Mouse (Mus musculus) CH12.LX (cell line): ENCODE measurements around the gene Rpn1. TPM values are rescaled to one million over a fixed set of nuclear protein-coding genes. Genes with fewer than 3 reads are reported as not detected.

Experiments
- DNase-seq: peaks from one replicate; pipeline ENCODE4 v3.0.0-alpha.2; 2013; ENCODE audit errors: extremely low read depth
- H3K27ac ChIP-seq: 2 replicates; pipeline ENCODE4 v1.5.1; 2012; ENCODE audit warnings: low read depth, mild to moderate bottlenecking, control low read depth, moderate library complexity; ENCODE audit not compliant: insufficient read depth
- H3K27me3 ChIP-seq: replicated peaks from 2 replicates; pipeline ENCODE3; 2012; ENCODE audit warnings: inconsistent platforms
- H3K36me3 ChIP-seq, 2 experiments: replicated peaks in 1 of 2; 2 replicates each; pipeline versions ENCODE3 to v1.6.1; 2012; ENCODE audit warnings: inconsistent platforms in 1 of 2, low read length in 1 of 2, mild to moderate bottlenecking in 1 of 2, mixed read lengths in 1 of 2, moderate library complexity in 1 of 2; ENCODE audit not compliant: control insufficient read depth in 1 of 2, insufficient read depth in 1 of 2
- H3K4me1 ChIP-seq, 2 experiments: 2 replicates each; pipeline ENCODE4 v1.6.1; 2012; ENCODE audit warnings: inconsistent platforms in 1 of 2, moderate library complexity in 1 of 2; ENCODE audit not compliant: insufficient read depth in 2 of 2, control insufficient read depth in 1 of 2
- H3K4me2 ChIP-seq: 2 replicates; pipeline ENCODE4 v1.6.1; 2012; ENCODE audit warnings: low read depth, mild to moderate bottlenecking, control low read depth; ENCODE audit not compliant: poor library complexity, insufficient read depth, severe bottlenecking
- H3K4me3 ChIP-seq, 3 experiments: fragments of 150-350 bp in 1 of 3; sonication (generic) in 1 of 3; replicated peaks in 1 of 3; 2 replicates each; pipeline versions ENCODE3 to v1.5.1; 2011 to 2012; ENCODE audit warnings: low read depth in 2 of 3, low read length in 2 of 3, mild to moderate bottlenecking in 2 of 3, moderate library complexity in 2 of 3, control low read depth in 1 of 3, improper control_type of control experiment in 1 of 3, inconsistent platforms in 1 of 3, mixed read lengths in 1 of 3; ENCODE audit not compliant: poor library complexity in 1 of 3
- H3K79me2 ChIP-seq: replicated peaks from 2 replicates; pipeline ENCODE4 v1.6.1; 2012; ENCODE audit warnings: mild to moderate bottlenecking, moderate library complexity; ENCODE audit not compliant: control insufficient read depth, poor library complexity, insufficient read depth, severe bottlenecking; ENCODE audit errors: extremely low read depth
- H3K9ac ChIP-seq: 2 replicates; pipeline ENCODE4 v1.6.1; 2012; ENCODE audit warnings: low read depth, mild to moderate bottlenecking, control low read depth, moderate library complexity; ENCODE audit not compliant: insufficient read depth
- H3K9me3 ChIP-seq: replicated peaks from 2 replicates; pipeline ENCODE3; 2012; ENCODE audit warnings: low read length, inconsistent platforms, mixed read lengths
- BHLHE40 ChIP-seq: IDR thresholded peaks from 2 replicates; pipeline ENCODE4 v1.6.1; 2011; ENCODE audit warnings: mild to moderate bottlenecking, low read depth, low read length, improper control_type of control experiment
- CHD1 ChIP-seq: IDR thresholded peaks from 2 replicates; pipeline ENCODE4 v1.6.1; 2012; ENCODE audit warnings: low read depth, low read length, improper control_type of control experiment, inconsistent platforms
- CHD2 ChIP-seq: IDR thresholded peaks from 2 replicates; pipeline ENCODE4 v1.6.1; 2011; ENCODE audit warnings: low read length, improper control_type of control experiment
- EP300 ChIP-seq: IDR thresholded peaks from 2 replicates; pipeline ENCODE4 v1.6.1; 2011; ENCODE audit warnings: low read length, improper control_type of control experiment
- ETS1 ChIP-seq: conservative IDR thresholded peaks from 2 replicates; pipeline ENCODE4 v1.6.1; 2012; ENCODE audit warnings: low read depth, mild to moderate bottlenecking, inconsistent platforms, low read length, improper control_type of control experiment, moderate library complexity
- GABPA ChIP-seq: IDR thresholded peaks from 2 replicates; pipeline ENCODE4 v1.6.1; 2012; ENCODE audit warnings: low read depth, low read length, improper control_type of control experiment, inconsistent platforms; ENCODE audit not compliant: insufficient replicate concordance
- HCFC1 ChIP-seq: IDR thresholded peaks from 2 replicates; pipeline ENCODE4 v1.6.1; 2012; ENCODE audit warnings: low read depth, mild to moderate bottlenecking, inconsistent platforms, low read length, improper control_type of control experiment
- IRF4 ChIP-seq: IDR thresholded peaks from 2 replicates; pipeline ENCODE4 v1.6.1; 2014; ENCODE audit warnings: low read depth, mild to moderate bottlenecking, inconsistent platforms, low read length, improper control_type of control experiment
- JUN ChIP-seq: IDR thresholded peaks from 2 replicates; pipeline ENCODE4 v1.6.1; 2011; ENCODE audit warnings: low read depth, mild to moderate bottlenecking, low read length, improper control_type of control experiment, moderate library complexity; ENCODE audit not compliant: insufficient read depth
- JUND ChIP-seq: conservative IDR thresholded peaks from 2 replicates; pipeline ENCODE4 v1.6.1; 2011; ENCODE audit warnings: low read depth, low read length, improper control_type of control experiment
- KAT2A ChIP-seq: IDR thresholded peaks from 2 replicates; pipeline ENCODE4 v1.6.1; 2012; ENCODE audit warnings: low read length, improper control_type of control experiment, inconsistent platforms; ENCODE audit not compliant: insufficient replicate concordance
- MAFK ChIP-seq: IDR thresholded peaks from 2 replicates; pipeline ENCODE4 v1.6.1; 2011; ENCODE audit warnings: low read length, improper control_type of control experiment; ENCODE audit not compliant: insufficient replicate concordance
- MAX ChIP-seq: IDR thresholded peaks from 2 replicates; pipeline ENCODE4 v1.6.1; 2011; ENCODE audit warnings: low read length, improper control_type of control experiment
- MAZ ChIP-seq: IDR thresholded peaks from 2 replicates; pipeline ENCODE4 v1.6.1; 2012; ENCODE audit warnings: low read depth, mild to moderate bottlenecking, inconsistent platforms, low read length, improper control_type of control experiment, moderate library complexity
- MEF2A ChIP-seq: IDR thresholded peaks from 2 replicates; pipeline ENCODE4 v1.6.1; 2014; ENCODE audit warnings: low read depth, mild to moderate bottlenecking, inconsistent platforms, low read length, improper control_type of control experiment, borderline replicate concordance
- MXI1 ChIP-seq: IDR thresholded peaks from 2 replicates; pipeline ENCODE4 v1.6.1; 2011; ENCODE audit warnings: mild to moderate bottlenecking, low read depth, low read length, improper control_type of control experiment
- MYC ChIP-seq: IDR thresholded peaks from 2 replicates; pipeline ENCODE4 v1.6.1; 2011; ENCODE audit warnings: low read depth, mild to moderate bottlenecking, improper control_type of control experiment, low read length
- NELFE ChIP-seq: IDR thresholded peaks from 2 replicates; pipeline ENCODE4 v1.6.1; 2011; ENCODE audit warnings: low read depth, low read length, improper control_type of control experiment
- NRF1 ChIP-seq: IDR thresholded peaks from 2 replicates; pipeline ENCODE4 v1.6.1; 2014; ENCODE audit warnings: low read depth, mild to moderate bottlenecking, inconsistent platforms, low read length, improper control_type of control experiment, moderate library complexity
- PAX5 ChIP-seq: IDR thresholded peaks from 2 replicates; pipeline ENCODE4 v1.6.1; 2012; ENCODE audit warnings: low read length, inconsistent platforms, mixed read lengths
- RAD21 ChIP-seq: IDR thresholded peaks from 2 replicates; pipeline ENCODE4 v1.6.1; 2011; ENCODE audit warnings: low read depth, mild to moderate bottlenecking, low read length, improper control_type of control experiment, moderate library complexity
- RCOR1 ChIP-seq: conservative IDR thresholded peaks from 2 replicates; pipeline ENCODE4 v1.6.1; 2012; ENCODE audit warnings: low read depth, mild to moderate bottlenecking, inconsistent platforms, low read length, improper control_type of control experiment
- SIN3A ChIP-seq: IDR thresholded peaks from 2 replicates; pipeline ENCODE4 v1.6.1; 2012; ENCODE audit warnings: low read length, improper control_type of control experiment, inconsistent platforms
- SMC3 ChIP-seq: IDR thresholded peaks from 2 replicates; pipeline ENCODE4 v1.6.1; 2011; ENCODE audit warnings: low read depth, low read length, improper control_type of control experiment
- TCF12 ChIP-seq: IDR thresholded peaks from 2 replicates; pipeline ENCODE4 v1.6.1; 2014; ENCODE audit warnings: low read depth, mild to moderate bottlenecking, inconsistent platforms, low read length, improper control_type of control experiment
- ZC3H11A ChIP-seq: IDR thresholded peaks from 2 replicates; pipeline ENCODE4 v1.6.1; 2012; ENCODE audit warnings: low read depth, mild to moderate bottlenecking, inconsistent platforms, low read length, improper control_type of control experiment
- dilution Hi-C: fragments of 300-500 bp; cut with MboI; formaldehyde crosslinking; loops from 2 replicates; pipeline ENCODE4 v1.14.3; 2020; ENCODE audit warnings: low sequenced_read_pairs; ENCODE audit not compliant: extremely low pct_unique_long_range_greater_than_20kb, extremely low pct_ligation_motif_present
- in situ Hi-C: fragments of 300-500 bp; cut with MboI; formaldehyde crosslinking; loops from 3 replicates; pipeline ENCODE4 v1.14.3; 2019; ENCODE audit warnings: low sequenced_read_pairs, low pct_ligation_motif_present, low pct_unique_long_range_greater_than_20kb, mixed read lengths
- polyA plus RNA-seq: library from polyadenylated mRNA; unstranded; fragments of >175 nt; gene quantifications from 2 replicates; pipeline ENCODE4 v1.2.1, GENCODE M21; 2012; ENCODE audit warnings: low read depth; ENCODE audit not compliant: insufficient read length
- total RNA-seq, 2 experiments: library from RNA; depleted of rRNA; stranded (reverse); fragments of 300-350 nt in 1 of 2; fragments of >200 nt in 1 of 2; gene quantifications; 2 replicates each; pipeline ENCODE4 v1.2.3; 2012 to 2014

Rpn1 gene
- total and polyA plus RNA-seq, 3 experiments = 260 to 366 (median 339) TPM

DNA sequence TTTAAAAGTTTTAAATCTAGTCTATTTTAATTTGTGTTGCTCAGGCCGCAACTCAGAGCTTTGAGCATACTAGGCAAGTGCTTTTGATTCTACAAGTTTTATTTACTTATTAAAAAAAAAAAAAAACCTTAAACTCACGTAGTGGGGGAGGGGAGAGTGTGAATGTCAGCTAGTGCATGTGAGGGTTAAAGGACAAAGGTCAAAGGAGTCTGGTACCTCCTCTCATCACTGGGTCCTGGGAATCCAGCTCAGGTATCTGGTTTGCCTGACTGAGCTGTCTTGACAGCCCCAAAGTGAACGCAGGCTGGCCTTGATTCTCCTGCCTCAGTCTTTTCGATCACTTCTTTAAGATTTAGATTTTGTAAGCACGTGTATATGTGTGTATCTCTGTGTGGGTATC, 28.6 kb upstream of the Rpn1 start:
- dilution Hi-C loops (no loop called here), in situ Hi-C loops (no loop called here)
- Histone ChIP-seq H3K36me3 (no peaks in the 10 kb centered on the region), H3K9ac (no peak overlapping the region), H3K79me2 (no peaks in the 10 kb centered on the region), H3K27me3 (peaks cover 5% of the 10 kb centered on the region), H3K27ac (no peak overlapping the region), H3K4me3 (no peak overlapping the region), H3K4me2 (no peak overlapping the region), H3K9me3 (peaks cover 4% of the 10 kb centered on the region), H3K4me1 (peaks cover 3 to 4% of the 10 kb centered on the region in 2 experiments)
- no peak for DNase-seq
- no peak for TF ChIP-seq CHD1
- TF ChIP-seq HCFC1 = no peak
- no peak for TF ChIP-seq RAD21
- TF ChIP-seq RCOR1 = no peak
- TF ChIP-seq PAX5 = no peak
- TF ChIP-seq JUND = no peak
- TF ChIP-seq MAFK = no peak
- TF ChIP-seq NRF1 = no peak
- no peak for TF ChIP-seq CHD2
- TF ChIP-seq GABPA = no peak
- no peak for TF ChIP-seq SIN3A
- no peak for TF ChIP-seq SMC3
- no peak for TF ChIP-seq IRF4

DNA sequence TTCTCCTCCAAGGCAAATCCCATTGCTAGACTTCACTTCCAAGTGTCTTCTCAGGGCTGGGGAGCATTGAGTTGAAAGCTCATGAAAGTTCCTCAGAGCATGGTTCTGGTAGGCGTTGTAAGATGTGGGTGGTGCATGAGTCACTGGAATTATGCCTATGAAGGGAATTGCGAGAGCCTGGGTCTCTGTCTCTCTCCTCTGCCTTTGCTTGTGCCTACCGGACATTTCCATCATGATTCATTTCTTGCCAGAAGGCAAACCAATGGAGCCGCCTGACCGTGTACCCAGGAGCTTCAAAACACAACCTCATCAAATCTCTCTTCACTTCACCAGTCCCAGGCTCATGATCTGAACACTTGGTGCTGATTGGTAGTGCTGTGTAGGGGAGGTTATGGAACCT, 27.4 kb upstream of the Rpn1 start:
- peaks cover under 1% of the 10 kb centered on the region for H3K9me3 ChIP-seq
- dilution Hi-C loops (no loop called here), in situ Hi-C loops (no loop called here)
- H3K27ac ChIP-seq = no peak overlapping the region
- no peak overlapping the region for H3K4me3 ChIP-seq
- no peak for DNase-seq
- no peaks in the 10 kb centered on the region for H3K79me2 ChIP-seq
- no peak overlapping the region for H3K4me2 ChIP-seq
- no peaks in the 10 kb centered on the region for H3K36me3 ChIP-seq
- peaks cover 4% of the 10 kb centered on the region for H3K27me3 ChIP-seq
- H3K4me1 ChIP-seq = peaks cover 4 to 7% of the 10 kb centered on the region in 2 experiments
- TF ChIP-seq MEF2A (no peak), BHLHE40 (no peak), NELFE (no peak), MXI1 (no peak), KAT2A (no peak), ETS1 (no peak), MAZ (no peak), MYC (no peak), TCF12 (no peak), ZC3H11A (no peak), MAX (no peak), SMC3 (no peak), EP300 (no peak), JUN (no peak)
- H3K9ac ChIP-seq = no peak overlapping the region
